ENCODE assay signal across 14 mouse cellular contexts in genomic region chr19:38458996-38459395, GRCm38 (mm10).
"Had no signal": no experiment of that assay in that cellular context is flagged by ENCODE, and none has a peak within 500 bp of the region (broad histone marks: within the 10 kb centered on the region; RNA-seq: fewer than 3 reads in every experiment).

No protein-coding gene starts in this region.

- H3K4me3 ChIP-seq: limb, embryonic 13.5 days; liver, embryonic 12.5 days; midbrain, embryonic 12.5 days; neural tube, embryonic 13.5 days had no signal

- H3K4me1 ChIP-seq: limb, embryonic 13.5 days; liver, embryonic 12.5 days; midbrain, embryonic 12.5 days; neural tube, embryonic 13.5 days had no signal

- H3K27me3 ChIP-seq: limb, embryonic 13.5 days; liver, embryonic 12.5 days; midbrain, embryonic 12.5 days; neural tube, embryonic 13.5 days had no signal

- H3K36me3 ChIP-seq: limb, embryonic 13.5 days; liver, embryonic 12.5 days; midbrain, embryonic 12.5 days; neural tube, embryonic 13.5 days had no signal

- H3K9ac ChIP-seq: limb, embryonic 13.5 days; liver, embryonic 12.5 days; midbrain, embryonic 12.5 days; neural tube, embryonic 13.5 days had no signal

- H3K27ac ChIP-seq: kidney, postnatal 0 days; limb, embryonic 13.5 days; liver, embryonic 12.5 days; midbrain, embryonic 12.5 days; neural tube, embryonic 13.5 days; stomach, postnatal 0 days had no signal

- ATAC-seq: liver, embryonic 12.5 days; midbrain, embryonic 16.5 days had no signal

- DNase-seq: kidney, adult 9 months; kidney, postnatal 36 days; left cerebral cortex, postnatal 4 days; lung, adult 18-20 months; right cerebral cortex, adult 18-20 months; thymus, adult 2 months; thymus, postnatal 25 days had no signal

- H3K4me2 ChIP-seq: limb, embryonic 13.5 days; liver, embryonic 12.5 days; midbrain, embryonic 12.5 days; neural tube, embryonic 13.5 days had no signal
